Mouse (Mus musculus): ENCODE measurements around the gene Rasl10b.

Rasl10b gene

GRCm38 (mm10) chr11:83465976-83466375, 57.0 kb downstream of the Rasl10b start:
- DNase-seq (ENCODE audit: low spot score in 2 of 2) = no peak

GRCm38 (mm10) chr11:83467120-83467652, 58.2 kb downstream of the Rasl10b start:
- DNase-seq (ENCODE audit: low spot score in 2 of 2) = no peak

- no peak for DNase-seq (ENCODE audit: low spot score in 2 of 2)
Observed at GRCm38 (mm10) chr11:83468765-83469164, 59.8 kb downstream of the Rasl10b start.

Data from spleen, postnatal 36 days (tissue).